Mouse (Mus musculus) frontal cortex, adult 2 months (tissue): Measurements from ENCODE around the gene Spns2. TPM values are rescaled to one million over a fixed set of nuclear protein-coding genes. Genes with fewer than 3 reads are reported as not detected.

Experiments used
- DNase-seq, 2 experiments: peaks; one replicate each; pipeline ENCODE4 v3.0.0; 2022; ENCODE audit warnings: low spot score in 1 of 2; ENCODE audit errors: extremely low spot score in 1 of 2
- polyA plus RNA-seq: library from polyadenylated mRNA; depleted of rRNA; stranded (reverse); fragments of >200 nt; gene quantifications from 2 replicates; pipeline ENCODE4 v1.2.3, GENCODE M21; 2012

Gene Spns2
- polyA plus RNA-seq, 1 experiment: 47.0 TPM

DNA sequence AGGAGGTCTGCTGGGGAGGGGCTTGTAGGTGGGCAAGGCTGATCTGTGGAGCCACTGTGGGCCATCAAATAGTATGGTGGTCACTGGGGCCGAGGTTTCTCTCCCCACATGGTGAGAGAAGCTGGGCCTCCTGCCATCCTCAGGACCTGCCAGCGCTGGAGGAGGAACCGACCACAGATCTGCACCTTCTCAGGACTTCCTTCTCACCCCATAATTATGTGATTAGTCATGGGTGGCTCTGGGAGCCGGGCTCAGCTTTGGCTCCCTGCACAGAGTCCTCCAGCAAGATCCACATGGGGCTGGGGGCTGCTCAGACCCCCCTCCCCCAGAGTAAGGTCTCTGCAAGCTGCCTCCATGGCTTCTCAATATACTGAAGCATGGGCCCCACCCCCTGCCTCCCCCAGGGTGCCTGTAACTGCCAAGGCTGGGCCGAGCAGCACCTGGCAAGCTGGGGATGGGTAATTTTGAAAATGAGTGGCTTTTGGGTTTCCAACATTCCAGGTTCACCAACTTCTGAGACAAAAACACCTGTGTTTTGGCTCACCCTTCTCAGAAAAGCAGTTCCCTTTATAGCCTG, 11.8 kb upstream of the Spns2 start:
- DNase-seq: no peak

DNA sequence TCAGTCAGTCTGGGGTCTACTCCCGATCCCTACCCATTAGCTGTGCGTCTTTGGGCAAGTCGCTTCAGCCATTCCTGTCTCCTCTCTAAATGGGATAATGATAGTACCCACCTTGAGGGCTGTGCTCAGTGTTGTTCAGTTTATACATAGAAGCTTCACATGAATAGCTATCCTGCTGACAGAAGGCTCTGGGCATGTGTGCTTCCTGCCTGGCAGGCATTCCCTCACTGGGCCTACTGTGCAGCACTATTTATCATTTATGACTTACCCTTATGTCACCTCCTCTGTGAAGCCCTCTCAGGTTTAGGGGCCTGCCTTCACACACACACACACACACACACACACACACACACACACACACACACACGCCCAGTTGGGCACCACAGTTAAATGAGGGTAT, 10.4 kb upstream of the Spns2 start:
- no peak for DNase-seq

- DNase-seq: no peak
These were observed 7.7 kb upstream of the Spns2 start for GRCm38 (mm10) chr11:72497367-72497766.

GRCm38 (mm10) chr11:72496775-72497174, 7.1 kb upstream of the Spns2 start:
- DNase-seq: no peak

GRCm38 (mm10) chr11:72496066-72496465, 6.4 kb upstream of the Spns2 start:
- no peak for DNase-seq

GRCm38 (mm10) chr11:72494046-72494988, 4.6 kb upstream of the Spns2 start:
- no peak for DNase-seq

DNA sequence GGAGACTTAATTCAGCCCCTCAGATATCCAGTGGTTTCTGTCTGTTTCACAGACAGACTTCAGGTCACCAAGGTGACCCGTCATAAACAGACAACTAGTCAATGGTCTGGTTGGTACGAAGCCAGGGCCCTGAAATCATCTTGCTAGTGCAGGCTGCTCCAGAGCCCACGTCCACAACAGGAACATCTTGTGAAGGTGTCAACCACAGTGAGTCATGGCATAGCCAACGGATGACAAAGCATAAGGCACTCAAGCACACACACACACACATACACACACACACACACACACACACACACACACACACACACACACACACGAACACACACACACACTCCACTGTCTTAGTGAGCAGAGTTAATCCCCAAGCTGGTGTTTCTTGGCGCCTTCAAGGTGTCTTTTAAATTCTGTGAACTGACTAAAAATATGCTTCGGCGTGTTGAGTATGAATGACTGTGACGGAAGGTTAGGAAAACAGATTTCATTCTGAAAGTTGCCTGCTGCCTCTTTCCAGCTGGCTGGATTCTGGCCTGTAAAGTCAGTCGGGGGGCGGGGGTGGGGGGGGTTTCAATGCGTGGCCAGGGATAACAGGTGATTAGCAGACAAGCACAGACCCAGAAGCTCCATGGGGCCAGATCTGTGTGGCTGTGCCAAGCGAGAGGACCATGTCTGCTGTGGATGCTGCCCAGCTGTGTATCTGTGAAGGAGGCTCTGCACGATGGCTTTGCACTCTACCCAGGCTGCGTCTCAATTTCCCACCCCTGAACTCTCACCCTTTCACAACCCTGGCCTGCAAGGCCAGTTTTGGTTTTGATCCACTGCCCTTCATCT, 1.6 kb upstream of the Spns2 start:
- DNase-seq: peak; percentile 41 to 73

GRCm38 (mm10) chr11:72489397-72489796, 307 bp downstream of the Spns2 start:
- DNase-seq: no peak

GRCm38 (mm10) chr11:72488753-72489271, 892 bp downstream of the Spns2 start:
- peak; percentile 44 to 77 for DNase-seq

- no peak for DNase-seq
These were observed 2.0 kb downstream of the Spns2 start for GRCm38 (mm10) chr11:72487739-72488138.

GRCm38 (mm10) chr11:72487171-72487570, 2.5 kb downstream of the Spns2 start:
- DNase-seq: no peak

DNA sequence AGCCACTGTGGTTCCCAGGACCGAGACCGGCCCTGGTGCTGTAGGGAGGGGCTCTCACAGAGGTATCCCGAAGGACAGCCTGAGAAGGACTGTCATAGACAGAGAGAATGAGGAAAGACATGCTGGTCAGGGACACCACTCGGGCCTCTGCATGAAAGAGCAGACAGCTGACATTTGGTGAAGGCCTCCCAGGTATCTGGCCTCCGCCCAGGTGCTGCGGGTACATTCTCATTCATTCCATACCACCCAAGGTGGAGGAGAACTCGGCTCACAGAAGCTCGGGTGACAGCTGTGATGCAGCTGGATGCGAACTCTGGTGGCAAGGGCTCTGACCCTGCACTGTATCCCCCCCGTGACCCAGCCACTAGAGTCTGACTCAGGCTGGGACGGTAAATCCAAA, 3.7 kb downstream of the Spns2 start:
- no peak for DNase-seq

DNA sequence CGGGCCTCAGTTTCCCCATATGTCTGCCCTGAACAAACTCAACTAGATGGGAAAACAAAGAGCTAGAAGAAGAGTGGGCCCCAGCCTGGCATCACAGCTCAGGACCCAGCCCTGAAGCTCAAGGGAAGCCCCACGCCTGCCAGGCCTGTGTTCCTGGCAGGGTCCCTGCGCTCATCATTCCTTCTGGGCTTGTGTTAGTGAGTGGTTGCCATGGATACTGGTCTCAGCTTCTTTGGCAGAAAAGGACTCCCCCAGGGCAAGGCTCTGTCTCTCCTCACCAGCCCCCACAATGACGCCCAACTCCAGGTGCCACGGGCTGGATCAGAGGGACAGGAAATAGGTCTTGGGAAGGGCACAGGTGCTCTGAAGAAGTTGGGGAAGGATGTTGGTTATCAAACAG, 4.5 kb downstream of the Spns2 start:
- DNase-seq: peak in 1 of 2 experiments; percentile 60

- DNase-seq: no peak
These were observed 5.2 kb downstream of the Spns2 start for GRCm38 (mm10) chr11:72484549-72484948.

DNA sequence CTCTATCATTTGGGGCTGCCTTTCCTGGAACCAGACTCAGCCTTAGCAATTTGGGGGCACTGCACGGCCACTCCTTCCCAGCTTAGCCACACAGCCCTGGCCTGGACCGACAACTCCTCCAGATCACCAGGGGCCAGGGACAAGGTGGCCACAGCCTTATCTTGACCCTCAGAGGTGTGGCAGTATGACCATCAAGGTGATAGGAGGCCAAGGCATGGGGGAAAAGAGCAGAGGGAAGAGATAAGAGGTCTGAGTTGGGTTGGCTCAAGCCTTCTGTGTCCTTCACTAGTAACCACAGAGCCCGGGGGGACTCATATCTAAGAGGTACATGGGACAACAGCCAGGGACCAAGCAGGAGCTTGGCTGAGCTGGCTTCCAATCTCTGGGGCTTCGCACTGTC, 7.8 kb downstream of the Spns2 start:
- DNase-seq: no peak

GRCm38 (mm10) chr11:72481313-72481712, 8.4 kb downstream of the Spns2 start:
- DNase-seq: no peak

- no peak for DNase-seq
These were observed 10.2 kb downstream of the Spns2 start for GRCm38 (mm10) chr11:72479499-72479898.

DNA sequence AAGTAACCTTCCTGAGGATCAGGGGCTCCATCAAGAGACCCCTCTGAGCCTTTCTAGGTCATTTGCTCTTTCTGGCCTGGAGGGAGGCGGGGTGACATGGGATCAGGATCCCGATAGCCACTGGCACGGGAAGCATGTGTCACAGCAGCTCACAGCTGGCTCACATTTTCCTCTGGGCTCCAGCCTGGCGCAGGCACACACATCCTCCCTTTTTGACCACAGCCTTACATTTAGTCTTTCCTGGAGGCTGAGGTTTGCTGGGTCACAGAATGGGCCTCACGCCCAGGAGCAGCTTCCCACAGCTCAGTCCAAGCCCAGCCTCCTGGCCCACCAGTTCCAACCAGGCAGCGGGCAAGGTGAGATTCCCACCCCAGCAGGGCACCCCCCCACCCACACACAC, 11.5 kb downstream of the Spns2 start:
- no peak for DNase-seq

GRCm38 (mm10) chr11:72477653-72478052, 12.1 kb downstream of the Spns2 start:
- DNase-seq: no peak

DNA sequence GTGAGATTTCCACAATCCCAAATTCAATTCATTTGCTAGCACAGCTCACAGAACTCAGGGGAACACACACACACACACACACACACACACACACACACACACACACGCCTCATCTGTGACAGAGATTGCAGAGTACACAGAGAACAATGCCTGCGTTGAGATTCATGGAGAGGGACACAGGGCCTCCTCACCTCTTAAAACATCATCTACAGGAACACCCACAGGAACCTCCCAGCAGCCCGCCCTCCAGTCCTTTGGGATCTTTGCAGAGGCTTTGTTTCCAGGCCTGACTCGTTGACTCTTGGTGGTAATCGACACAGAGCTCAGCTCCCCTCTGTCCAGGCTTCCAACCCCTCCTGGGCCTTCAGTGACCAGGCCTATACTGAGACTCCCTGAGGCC, 12.5 kb downstream of the Spns2 start:
- no peak for DNase-seq

- no peak for DNase-seq
These were observed 13.6 kb downstream of the Spns2 start for GRCm38 (mm10) chr11:72476074-72476625.
